Mouse (Mus musculus) embryo, embryonic 10 days (tissue): ENCODE results near the gene Erbb3.
"Not testable (repeated sequence)": the region's sequence is repeated elsewhere in the genome, so short reads cannot be mapped to it uniquely, and the experiment has no call there.

ENCODE experiments used
- DNase-seq: peaks from one replicate; pipeline ENCODE4 v3.0.0-alpha.2; 2015; ENCODE audit warnings: low spot score

Erbb3 gene

GRCm38 (mm10) chr10:128589464-128590192, at the start of gene Erbb3:
Gene Erbb3, minus strand, starts transcription at chr10:128589652.
- DNase-seq, result peak; percentile 74

GRCm38 (mm10) chr10:128637011-128637410, 47.6 kb upstream of the Erbb3 start:
- DNase-seq, result peak; percentile 49

GRCm38 (mm10) chr10:128636561-128636960, 47.1 kb upstream of the Erbb3 start:
- DNase-seq, result no peak

- no peak for DNase-seq
Measured at GRCm38 (mm10) chr10:128635697-128636096, 46.2 kb upstream of the Erbb3 start.

GRCm38 (mm10) chr10:128631571-128631970, 42.1 kb upstream of the Erbb3 start:
- DNase-seq, result no peak

GRCm38 (mm10) chr10:128630306-128630705, 40.9 kb upstream of the Erbb3 start:
- DNase-seq, result not testable (repeated sequence)

- no peak for DNase-seq
Measured at GRCm38 (mm10) chr10:128629746-128630145, 40.3 kb upstream of the Erbb3 start.

- DNase-seq, result no peak
Measured at GRCm38 (mm10) chr10:128627398-128628317, 38.2 kb upstream of the Erbb3 start.

GRCm38 (mm10) chr10:128626311-128627310, 37.2 kb upstream of the Erbb3 start, which contains the start of gene Rps26:
Gene Rps26, minus strand, starts transcription at chr10:128626747.
- DNase-seq, result peak; percentile 99

GRCm38 (mm10) chr10:128625287-128625894, 35.9 kb upstream of the Erbb3 start:
- DNase-seq, result no peak

GRCm38 (mm10) chr10:128623106-128623613, 33.7 kb upstream of the Erbb3 start:
- DNase-seq, result not testable (repeated sequence)

- no peak for DNase-seq
Measured at GRCm38 (mm10) chr10:128622702-128623101, 33.2 kb upstream of the Erbb3 start.

GRCm38 (mm10) chr10:128621986-128622520, 32.6 kb upstream of the Erbb3 start:
- DNase-seq, result peak; percentile 47

GRCm38 (mm10) chr10:128620241-128620640, 30.8 kb upstream of the Erbb3 start:
- DNase-seq, result no peak

GRCm38 (mm10) chr10:128619148-128619547, 29.7 kb upstream of the Erbb3 start:
- DNase-seq, result not testable (repeated sequence)

GRCm38 (mm10) chr10:128618570-128618969, 29.1 kb upstream of the Erbb3 start:
- DNase-seq, result no peak

GRCm38 (mm10) chr10:128615798-128616448, 26.5 kb upstream of the Erbb3 start:
- DNase-seq, result not testable (repeated sequence)

GRCm38 (mm10) chr10:128614934-128615333, 25.5 kb upstream of the Erbb3 start:
- no peak for DNase-seq

GRCm38 (mm10) chr10:128613820-128614219, 24.4 kb upstream of the Erbb3 start:
- DNase-seq, result not testable (repeated sequence)

- DNase-seq, result no peak
Measured at GRCm38 (mm10) chr10:128613154-128613440, 23.6 kb upstream of the Erbb3 start.
